Mouse (Mus musculus) adrenal gland (tissue): Measurements from ENCODE around the gene Nuak1.

Experiments
- intact Hi-C: fragments of 180-260 bp; cut with DNase I; formaldehyde crosslinking; loops from one replicate; pipeline ENCODE4 v1.15.1; 2025

The Nuak1 gene

DNA sequence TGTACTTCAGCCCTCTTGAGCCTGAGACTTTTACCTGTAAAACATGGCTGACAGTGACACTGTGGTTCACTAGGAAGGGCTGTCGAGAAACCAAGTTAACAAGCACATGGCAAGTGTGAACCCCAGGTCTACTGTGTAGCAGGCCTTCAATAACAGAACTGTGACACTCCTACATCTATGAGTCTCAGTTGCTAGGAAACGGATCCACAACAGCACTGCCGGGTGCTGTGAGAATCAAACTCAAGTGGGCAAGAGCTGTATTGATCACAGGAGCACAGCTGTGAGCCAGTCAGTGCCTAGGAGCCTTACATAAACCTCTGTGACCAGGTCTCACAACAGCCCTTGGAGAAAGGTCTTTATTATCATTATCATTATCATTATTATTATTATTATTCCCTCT lies 54.2 kb downstream of the Nuak1 start:
- intact Hi-C loops = no loop called here

DNA sequence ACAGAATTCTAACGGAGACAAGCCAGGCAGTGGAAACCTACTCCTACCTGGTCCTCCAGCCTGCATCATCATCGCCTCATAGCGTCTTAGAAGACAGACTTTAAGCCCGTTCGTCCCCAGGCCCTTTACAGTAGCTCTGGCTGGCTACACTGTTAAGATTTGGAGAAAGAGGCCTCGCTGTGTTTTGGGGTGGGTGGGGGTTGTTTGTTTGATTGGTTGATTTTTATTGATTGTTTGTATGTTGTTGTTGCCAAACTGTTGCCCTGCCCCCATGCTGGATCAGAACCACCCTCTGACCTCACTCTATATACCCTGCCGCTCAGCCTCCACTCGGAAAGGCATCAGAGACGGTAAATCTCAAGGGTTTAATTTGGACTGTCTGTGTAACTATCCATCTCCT lies 55.6 kb downstream of the Nuak1 start:
- intact Hi-C loops = no loop called here

DNA sequence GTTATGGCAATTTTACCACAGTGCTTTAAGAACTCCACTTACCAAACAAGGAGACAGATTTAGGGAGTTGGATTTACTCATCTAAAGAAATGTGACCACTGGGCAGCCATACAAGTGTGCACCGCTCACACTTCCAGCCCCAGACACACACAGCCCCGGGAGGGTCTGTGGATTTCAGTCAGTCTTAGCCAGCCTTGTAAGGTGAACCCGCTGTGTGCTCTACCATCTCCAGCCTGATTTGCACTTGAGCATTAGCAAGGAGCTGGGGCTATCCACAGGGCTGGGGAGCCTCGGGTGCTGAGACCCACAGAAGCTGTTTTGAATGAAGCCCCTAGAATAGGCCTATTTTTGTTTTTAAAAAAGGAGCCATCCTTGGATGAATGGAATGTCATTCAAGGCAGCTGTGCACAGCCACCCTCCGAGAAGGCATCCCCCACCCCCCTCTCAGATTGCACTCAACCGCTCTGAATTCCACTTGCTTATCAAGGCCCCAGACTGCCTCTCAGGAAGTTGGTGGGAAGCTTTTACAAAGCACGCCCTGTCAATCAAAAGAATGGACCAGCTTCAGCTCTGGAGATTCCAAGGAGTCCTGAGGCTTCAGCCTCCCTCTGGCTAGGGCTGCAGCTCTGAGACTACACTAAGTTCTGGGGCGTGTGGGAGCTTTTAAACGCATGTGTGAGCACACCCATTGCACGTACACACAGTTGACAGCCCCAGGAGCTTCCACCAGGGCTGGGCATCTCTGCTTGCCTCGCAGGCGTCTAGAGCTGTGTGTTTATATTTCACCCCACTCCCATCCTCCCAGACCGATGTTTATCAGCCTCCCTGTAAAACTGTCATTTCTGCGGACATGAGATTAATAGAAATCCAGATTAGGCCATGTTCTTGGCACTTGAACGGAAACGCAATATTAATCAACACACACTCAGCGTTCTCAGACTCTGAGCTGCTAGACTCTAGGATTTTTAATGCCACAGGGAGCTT lies 57.2 kb downstream of the Nuak1 start:
- intact Hi-C loops = no loop called here

DNA sequence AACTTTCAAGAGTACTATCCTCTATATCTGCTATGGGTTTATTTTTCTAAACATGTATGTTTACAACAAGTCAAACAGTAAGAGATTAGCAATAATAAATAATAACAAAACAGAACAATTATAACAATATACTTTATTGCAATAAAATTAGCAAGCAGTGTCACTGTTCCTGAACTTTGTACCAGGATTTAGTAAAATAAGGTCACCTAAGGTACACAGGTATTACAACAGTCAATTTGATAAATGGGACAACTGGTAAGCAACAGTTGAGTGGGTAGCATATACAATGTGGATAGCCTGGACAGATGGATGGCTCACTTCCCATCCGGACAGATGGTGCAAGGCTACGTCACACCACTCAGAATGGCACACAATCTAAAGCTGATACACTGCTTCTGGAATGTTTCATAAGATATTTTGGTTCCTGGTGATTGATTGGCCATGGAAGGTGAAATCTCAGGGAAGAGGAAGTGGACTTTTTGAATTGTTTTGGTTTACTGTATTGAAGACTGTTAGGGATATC lies 59.1 kb downstream of the Nuak1 start:
- intact Hi-C loops = no loop called here

DNA sequence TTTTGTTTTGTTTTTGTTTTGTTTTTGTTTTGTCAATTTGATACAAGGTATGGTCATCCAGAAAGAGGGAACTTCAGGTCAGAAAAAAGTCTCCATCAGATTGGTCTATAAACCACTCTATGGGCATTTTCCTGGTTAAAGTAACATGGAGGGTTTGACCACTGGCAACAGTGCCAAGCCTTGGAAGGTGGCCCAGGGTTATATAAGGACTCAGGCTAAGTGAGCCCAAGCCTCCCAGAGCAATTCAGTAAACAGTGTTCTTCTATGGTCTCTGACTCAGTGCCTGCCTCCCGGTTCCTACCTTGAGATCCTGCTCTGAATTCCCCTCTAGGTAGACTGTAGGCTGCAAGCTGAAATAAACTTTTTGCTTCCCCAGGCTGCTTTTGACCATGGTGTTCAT lies 61.0 kb downstream of the Nuak1 start:
- intact Hi-C loops = no loop called here

DNA sequence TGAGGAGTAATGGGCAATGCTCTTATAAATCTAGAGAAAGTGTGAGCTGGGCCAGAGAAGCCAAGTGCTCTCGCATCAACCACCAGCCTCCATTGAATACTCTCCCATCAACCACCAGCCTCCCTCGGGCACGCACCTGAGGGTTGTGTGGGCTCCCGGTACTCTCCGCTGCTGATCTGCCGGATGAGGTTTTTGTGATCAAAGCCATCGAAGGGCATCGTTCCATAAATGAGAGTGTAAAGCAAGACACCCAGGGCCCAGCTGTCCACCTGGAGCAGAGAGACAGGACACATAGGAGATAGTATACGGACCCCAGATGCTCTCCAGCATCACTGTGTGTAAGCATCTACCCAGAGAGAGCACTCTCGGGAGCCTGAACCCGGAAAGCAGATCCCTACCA lies 62.4 kb downstream of the Nuak1 start:
- intact Hi-C loops = no loop called here

DNA sequence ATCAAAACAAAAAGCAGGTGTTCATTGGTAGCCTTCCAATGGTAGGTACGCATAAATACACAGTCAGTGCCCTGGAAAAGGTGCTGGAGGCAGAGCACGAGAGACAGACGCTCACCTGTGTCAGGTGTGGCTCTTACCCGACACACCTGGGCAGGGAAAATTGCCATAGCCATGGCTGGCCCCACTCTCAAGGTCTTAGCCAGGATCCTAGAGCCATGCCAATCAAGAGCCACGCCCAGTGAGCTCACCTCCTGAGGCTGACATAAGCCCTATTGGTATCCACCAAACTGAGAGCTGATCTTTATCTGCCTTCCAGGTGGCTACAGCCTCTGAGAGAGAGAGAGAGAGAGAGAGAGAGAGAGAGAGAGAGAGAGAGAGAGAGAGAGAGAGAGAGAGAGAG lies 64.1 kb downstream of the Nuak1 start:
- intact Hi-C loops = no loop called here

DNA sequence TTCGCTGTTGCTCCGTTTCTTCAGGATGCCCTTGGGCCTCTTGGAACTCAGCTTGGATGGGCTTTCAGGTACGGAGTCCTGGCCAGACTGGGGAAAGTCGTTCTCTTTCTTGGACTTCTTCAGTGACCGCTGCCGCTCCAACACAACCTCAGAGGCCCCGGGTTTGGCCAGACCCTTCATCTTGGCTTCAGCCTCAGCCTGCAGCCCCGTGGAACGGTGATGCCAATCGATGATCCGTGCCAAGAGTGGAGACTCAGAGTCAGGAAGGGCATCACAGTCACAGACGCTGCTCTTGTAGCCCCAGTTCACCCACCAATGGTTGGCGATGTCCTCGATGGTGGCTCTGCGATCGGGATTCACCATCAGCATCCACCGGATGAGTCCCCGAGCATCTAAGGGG lies 65.4 kb downstream of the Nuak1 start:
- intact Hi-C loops = no loop called here

DNA sequence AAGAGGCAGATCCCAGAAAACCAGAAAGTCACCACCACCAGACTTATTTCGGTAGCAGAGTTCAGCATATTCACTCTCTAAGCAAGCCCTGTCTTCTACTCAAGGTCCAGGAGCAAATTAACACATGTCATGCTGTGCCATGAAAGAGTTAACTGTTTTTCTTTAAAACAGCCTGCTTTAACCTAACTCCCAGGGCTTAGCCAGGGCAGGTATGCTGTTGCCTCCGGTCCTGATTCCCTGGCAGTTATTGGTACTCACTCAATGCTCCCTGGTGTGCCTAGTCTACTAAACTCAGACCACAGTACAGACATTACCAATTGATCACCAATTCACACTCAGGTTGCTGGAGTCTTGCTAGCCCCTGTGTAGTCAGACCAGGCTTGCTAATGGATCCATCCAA lies 66.9 kb downstream of the Nuak1 start:
- intact Hi-C loops = no loop called here

DNA sequence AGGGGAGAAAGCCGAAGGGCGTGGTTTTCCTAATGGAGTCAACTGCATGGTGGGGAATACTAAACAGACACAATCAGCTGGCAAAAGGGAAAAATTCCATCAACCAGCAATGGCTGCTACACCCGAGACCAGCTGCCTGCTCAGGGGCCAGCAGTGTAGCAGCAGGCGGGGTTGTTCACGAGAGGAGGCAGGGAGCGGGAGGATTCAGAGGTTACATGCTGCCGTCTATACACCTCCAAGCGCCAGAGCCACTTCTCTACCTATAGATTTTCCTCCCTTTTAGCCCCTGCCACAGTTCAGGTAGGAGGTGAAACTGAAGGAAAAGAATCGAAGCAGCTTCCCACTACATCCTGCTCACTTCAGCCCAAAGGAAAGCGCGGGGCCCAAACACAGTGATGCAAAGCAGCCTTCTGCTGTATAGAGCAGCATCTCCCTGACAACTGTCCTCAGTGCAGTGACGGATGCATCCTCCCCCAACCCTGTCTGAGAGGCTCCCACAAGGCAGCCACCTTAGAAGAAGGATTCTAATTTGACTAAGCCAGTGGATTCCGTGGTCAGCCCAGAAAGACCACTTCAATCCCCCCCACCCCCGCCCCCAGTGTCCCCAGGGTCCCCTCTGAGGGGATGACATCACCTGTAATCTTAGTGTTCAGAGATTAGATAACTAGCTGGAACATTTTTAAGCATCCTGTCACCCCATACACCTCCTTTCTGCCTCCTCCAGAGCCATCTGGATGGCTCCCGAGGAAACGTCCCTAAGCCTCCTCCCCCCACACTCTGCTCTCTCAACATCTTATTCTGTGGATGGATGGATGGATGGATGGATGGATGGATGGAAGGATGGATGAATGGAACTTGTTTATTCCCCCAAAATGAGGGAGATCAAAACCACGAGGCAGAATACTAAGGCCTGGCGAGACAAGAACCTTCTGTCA lies 68.0 kb downstream of the Nuak1 start:
- intact Hi-C loops = no loop called here

DNA sequence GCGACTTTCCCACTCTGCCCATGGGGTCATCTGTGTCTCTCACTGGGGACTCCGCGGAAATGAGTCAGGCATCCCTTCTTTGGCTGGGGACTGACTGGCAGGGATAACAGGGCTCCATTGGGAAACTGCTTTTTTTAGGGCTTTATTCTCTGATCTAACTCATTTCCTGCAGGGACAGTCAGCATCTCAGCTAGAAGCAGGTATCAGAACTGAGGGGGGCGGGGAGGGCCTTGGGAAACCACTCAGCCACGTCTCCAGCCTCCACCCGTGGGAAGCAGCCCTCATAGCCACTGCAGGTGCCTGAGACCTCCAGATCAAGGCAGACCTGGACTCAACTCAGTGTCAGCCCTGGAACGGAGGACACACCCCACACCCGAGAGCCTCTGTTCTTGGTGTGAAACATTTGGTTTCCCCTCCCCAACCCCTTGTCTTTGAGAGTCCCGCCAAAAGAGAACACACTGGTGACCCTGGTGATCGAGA lies 68.7 kb downstream of the Nuak1 start:
- intact Hi-C loops = no loop called here

DNA sequence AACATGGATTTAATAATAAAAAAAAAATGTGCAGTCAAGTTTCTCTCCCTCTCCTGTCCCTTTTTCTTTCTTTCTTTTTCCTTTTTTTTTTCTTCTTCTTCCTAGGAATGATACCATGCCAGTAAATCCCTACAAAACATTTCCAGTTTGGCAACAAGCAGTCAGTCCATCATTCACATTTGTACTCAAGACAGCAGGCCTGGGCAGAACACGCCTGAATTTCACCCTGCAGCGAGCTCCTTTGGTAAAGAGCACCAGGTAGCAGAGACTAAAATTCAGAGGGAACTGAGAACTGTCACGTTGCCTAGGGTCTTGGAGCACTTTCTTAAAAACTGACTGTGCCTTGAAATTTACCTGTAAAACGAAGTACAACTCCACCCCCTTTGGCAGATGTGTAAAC lies 69.2 kb downstream of the Nuak1 start:
- intact Hi-C loops = no loop called here

DNA sequence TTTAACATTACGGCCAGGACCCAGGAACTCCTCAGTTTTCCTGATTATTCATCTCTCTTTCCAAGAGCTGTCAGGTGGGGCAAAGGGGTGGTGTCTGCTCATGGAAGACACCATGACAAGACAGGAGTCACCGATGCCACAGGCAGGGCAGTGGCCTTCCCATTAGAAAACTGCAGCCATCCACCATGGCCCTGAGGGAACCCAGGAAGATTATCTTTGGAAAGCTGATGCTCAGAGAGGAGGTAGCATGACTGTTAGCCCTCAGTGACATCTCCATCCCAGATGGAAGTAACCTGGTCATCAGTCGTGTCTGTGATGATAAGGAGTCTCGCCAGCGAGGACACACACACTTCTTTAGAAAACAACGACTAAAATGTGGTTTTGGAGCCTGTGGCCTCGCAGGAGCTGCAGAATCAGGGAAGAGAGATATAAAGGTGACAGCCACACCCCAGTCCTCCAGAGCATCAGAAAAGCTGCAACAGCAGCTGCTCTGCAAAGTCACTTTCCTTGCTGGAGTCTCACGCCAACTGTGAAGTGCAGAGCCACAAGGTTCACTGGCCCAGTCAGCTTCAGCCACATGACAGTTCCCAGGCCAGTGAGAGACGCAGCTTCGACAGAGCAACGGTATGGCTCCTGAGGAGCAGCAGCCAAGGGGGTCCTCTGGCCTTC lies 70.6 kb downstream of the Nuak1 start:
- intact Hi-C loops = no loop called here

DNA sequence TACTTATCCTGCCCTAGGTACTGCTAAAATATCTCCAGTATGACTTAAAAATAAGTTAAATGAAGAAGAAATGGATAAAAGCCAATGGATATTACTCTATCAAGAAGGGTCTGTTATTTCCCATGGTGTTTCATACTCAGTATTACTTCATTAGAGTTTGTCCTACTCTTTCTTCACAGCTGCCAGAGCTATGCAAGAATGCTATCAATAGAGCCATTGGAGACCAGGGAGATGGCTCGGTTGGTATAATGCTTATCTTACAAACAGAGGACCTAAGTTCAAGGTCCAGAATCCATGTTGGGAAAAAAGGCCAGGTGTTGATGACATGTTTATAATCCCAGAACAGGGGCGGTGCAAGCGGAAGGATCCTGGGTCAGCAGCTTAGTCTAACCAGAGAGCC lies 72.2 kb downstream of the Nuak1 start:
- intact Hi-C loops = no loop called here

DNA sequence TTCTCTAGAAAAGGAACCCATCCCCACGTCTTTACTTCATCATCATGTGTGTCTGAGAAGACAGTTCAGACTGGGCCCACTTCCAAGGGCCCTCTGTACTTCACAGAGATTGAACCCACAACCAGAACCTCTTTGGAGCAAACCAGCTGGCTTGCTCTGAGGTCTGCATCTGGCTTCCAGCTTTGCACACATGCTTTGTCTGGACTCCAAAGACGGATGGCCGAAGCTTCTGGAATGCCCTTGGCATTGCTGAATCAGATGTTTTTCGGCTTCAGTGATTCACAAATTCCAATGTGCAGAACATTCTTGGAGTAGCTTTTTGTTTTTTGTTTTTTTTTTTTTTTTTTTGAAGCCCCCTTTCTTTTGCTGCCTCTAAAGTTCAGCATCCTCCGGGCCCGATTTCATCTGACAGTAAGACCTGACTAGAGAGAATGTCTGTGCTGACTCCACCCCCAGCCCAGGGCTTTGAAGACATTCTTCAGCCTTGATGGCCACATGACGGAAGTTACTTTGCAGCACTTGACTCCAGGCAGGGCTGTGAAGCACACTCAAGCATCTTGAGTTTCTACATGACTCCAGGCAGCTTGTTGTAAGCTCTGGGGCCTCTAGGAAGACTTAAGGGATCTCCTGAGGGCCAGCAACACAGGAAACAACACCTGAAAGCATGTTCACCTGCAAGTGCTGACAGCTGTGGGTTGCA lies 75.1 kb downstream of the Nuak1 start:
- intact Hi-C loops = no loop called here

DNA sequence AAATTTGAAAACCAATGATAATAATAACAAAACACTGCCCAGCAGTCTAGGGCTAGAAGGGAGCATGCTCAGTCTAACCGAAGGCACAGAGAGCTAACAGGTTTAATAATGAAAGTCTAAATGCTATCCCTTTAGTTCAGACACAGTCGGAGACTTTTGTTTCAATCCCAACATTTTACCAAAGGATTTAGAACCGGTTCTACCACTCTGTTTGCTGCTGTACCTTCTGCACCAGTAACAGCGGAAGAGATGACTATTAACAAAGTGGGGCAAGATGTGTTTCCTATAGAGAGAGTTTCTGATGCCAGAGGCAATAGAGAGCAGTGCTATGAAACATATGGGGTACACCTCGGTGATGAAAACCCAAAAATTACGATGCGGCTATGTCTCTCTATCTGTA lies 76.6 kb downstream of the Nuak1 start:
- intact Hi-C loops = no loop called here

DNA sequence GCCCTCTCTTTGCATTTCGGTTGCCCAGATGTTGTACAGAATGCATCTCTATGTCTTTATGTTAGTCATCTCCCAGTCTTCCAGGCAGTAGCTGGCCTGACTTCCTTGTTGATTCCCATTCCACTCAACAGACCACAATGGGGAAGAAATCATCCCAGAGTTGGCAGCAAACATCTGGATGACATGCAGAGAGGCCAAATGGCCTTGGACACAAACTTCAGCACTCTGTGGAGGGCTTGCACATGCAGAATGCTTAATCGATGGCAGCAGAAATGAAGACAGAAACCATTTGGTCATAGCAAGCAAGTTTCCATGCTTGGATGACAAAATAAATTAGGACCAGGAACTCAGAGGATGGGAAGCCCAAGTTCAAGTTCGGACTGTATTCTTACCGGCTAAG lies 79.4 kb downstream of the Nuak1 start:
- intact Hi-C loops = no loop called here

DNA sequence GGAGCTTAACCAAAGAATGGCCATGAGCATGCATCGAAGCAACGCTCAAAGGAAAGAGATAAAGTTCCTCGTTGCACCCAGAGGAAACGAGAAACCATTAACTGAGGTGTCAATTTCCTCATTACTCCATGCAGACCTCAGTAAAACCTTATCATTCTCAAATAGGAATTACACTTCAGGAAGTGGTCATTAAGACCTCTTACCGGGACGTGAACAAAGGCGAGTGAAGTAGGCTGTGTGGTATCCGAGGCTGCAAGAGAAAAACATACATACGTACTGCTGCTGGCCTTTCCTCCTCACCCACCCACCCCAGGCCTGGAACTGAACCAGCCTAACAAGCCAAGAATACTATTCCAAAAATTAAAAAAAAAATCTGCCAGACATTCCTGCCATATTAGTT lies 80.0 kb downstream of the Nuak1 start:
- intact Hi-C loops = no loop called here

DNA sequence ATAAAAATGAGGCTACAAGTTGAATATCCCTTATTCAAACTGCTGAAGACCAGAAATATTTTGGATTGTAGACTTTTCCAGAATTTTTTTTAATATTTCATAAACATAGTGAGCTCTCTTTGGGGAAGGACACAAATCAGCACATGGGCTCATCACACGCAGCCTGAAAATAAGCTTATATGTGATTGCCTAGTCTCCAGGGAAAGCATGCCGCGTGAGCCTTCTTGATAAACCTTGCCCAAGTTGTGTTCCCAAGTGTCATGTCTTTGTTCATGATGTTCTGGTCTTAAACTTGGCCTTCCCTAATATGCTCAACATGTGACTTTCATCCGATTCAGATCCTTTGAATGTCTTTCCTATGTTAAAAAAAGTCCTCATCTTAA lies 81.7 kb downstream of the Nuak1 start:
- intact Hi-C loops = no loop called here

DNA sequence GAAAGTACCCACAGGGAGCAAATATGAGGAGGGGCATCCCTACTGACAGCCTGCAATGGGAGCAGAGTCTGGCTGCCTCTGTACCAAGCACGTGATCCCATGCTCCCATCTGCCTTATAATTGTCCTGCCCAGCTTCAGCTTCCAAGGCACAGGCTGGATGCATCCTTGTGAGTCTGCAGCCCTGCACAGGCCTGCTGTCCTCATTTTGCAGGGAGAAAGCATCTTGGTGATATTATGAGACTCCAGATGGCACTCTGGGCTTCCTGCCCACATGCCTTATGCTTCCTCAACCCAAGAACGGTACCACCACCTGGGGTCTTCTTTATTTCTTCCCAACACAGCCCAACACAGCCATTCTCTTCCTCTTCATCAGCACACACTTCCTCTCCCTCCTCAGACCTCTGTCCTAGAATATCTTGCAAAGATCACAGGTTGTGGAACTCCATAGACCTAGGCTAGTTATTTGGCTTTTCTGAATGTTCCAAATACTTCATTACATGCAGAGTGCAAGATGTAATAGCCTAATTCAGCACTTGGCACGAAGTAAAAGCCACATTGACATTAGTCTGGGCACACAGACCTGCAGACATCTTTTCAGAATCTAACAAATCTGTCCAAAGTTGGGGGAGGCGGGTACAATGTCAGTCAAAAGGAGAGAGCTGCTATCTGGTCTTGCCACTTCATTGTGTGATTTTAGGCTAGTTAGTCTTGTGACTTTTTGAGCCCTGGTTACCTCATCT lies 82.2 kb downstream of the Nuak1 start:
- intact Hi-C loops = no loop called here
